Mouse (Mus musculus): ENCODE results near the gene Olfr860. TPM values are rescaled to one million over a fixed set of nuclear protein-coding genes. Genes with fewer than 3 reads are reported as not detected.
"Not testable (repeated sequence)": the region's sequence is repeated elsewhere in the genome, so short reads cannot be mapped to it uniquely, and the experiment has no call there.

Gene Olfr860
- not detected in 2 replicates for total RNA-seq (2017)

GRCm38 (mm10) chr9:19849647-19850046, at the start of gene Olfr860:
Gene Olfr860, minus strand, starts transcription at chr9:19849747.
- no peak for ATAC-seq (ENCODE audit: extremely low read depth, insufficient number of reproducible peaks, low FRiP score, poor library complexity, severe bottlenecking)

DNA sequence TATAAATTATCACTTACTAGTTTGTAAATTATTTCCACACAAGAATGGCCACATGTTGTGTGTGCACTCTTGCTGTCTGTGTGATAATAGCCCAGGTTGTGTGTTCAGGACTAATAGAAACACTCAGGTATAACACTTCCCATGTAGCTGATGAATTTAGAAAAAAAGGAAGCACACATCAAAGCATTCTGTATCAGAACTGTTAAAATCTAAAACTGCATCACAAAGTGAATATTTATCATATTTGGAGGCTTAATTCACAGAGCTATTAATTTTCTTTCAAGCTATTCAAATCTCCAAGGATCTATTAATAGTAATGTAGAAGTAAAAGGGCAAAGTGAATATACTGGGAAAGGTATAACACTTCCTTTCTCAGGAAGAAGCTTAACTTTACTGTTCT, 38.4 kb upstream of the Olfr860 start, which contains the start of gene Olfr862:
Gene Olfr862 (minus strand): TSS at position 101 of the 400 bp plus-strand sequence.
- no peak for ATAC-seq (ENCODE audit: extremely low read depth, insufficient number of reproducible peaks, low FRiP score, poor library complexity, severe bottlenecking)

- ATAC-seq (ENCODE audit: extremely low read depth, insufficient number of reproducible peaks, low FRiP score, poor library complexity, severe bottlenecking) = not testable (repeated sequence)
Measured at GRCm38 (mm10) chr9:19804606-19805005, 44.9 kb downstream of the Olfr860 start, which contains the start of gene Olfr859. Gene Olfr859, plus strand, starts transcription at chr9:19804906.

DNA sequence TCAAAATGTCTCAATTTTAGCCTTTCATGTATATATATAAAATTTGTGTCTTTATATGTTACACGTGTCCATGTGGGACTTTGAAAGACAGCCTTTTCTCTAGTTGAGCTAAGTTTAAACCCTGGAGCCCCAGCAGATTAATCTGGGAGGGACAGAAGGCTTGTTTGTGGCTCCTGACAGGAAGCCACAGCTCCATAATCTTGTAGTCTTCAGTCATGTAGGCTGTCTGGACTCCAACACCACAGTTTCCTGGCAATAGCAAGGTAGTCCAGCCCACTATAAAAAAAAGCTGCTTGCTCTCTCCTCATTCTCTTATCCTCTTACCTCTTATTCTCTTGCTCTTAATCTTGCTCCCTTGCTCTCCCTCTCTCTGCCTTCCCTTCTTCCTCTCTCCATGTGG, 46.5 kb downstream of the Olfr860 start:
- ATAC-seq (ENCODE audit: extremely low read depth, insufficient number of reproducible peaks, low FRiP score, poor library complexity, severe bottlenecking) = no peak

Other genes starting within 250 kb of the Olfr860 start
- 47.8 and 48.3 TPM in 2 replicates for gene Zfp317, start 227.6 kb downstream of the Olfr860 start, total RNA-seq (2017)
- gene Olfr857, start 140.3 kb downstream of the Olfr860 start, total RNA-seq (2017) = not detected in 2 replicates
- gene Olfr58, start 69.5 kb downstream of the Olfr860 start, total RNA-seq (2017) = not detected in 2 replicates
- not detected in 2 replicates for gene Olfr859, start 44.8 kb downstream of the Olfr860 start, total RNA-seq (2017)
- gene Olfr862, start 38.3 kb upstream of the Olfr860 start, total RNA-seq (2017) = not detected in 2 replicates
- 0.47 and 0.49 TPM in 2 replicates for gene Olfr77, start 67.1 kb upstream of the Olfr860 start, total RNA-seq (2017)
- gene Olfr866, start 178.3 kb upstream of the Olfr860 start, total RNA-seq (2017) = not detected in 2 replicates
- gene Olfr867, start 207.8 kb upstream of the Olfr860 start, total RNA-seq (2017) = not detected in 2 replicates
- not detected in 2 replicates for gene Olfr868, start 248.9 kb upstream of the Olfr860 start, total RNA-seq (2017)